Mouse (Mus musculus) left cerebral cortex, adult 8-10 months (tissue): ENCODE measurements around the gene Dao. TPM values are rescaled to one million over a fixed set of nuclear protein-coding genes. Genes with fewer than 3 reads are reported as not detected.

Experiments
- DNase-seq, 2 experiments: peaks; one replicate each; pipeline ENCODE4 v3.0.0; 2022; ENCODE audit warnings: low spot score in 2 of 2
- total RNA-seq, 4 experiments: library from RNA; stranded (reverse); gene quantifications; 2 replicates each; pipeline ENCODE4 v1.2.4; 2022

Gene Dao
- total RNA-seq: under 1 TPM in 1 of 4 experiments, not detected in 3; 0.30 TPM

DNA sequence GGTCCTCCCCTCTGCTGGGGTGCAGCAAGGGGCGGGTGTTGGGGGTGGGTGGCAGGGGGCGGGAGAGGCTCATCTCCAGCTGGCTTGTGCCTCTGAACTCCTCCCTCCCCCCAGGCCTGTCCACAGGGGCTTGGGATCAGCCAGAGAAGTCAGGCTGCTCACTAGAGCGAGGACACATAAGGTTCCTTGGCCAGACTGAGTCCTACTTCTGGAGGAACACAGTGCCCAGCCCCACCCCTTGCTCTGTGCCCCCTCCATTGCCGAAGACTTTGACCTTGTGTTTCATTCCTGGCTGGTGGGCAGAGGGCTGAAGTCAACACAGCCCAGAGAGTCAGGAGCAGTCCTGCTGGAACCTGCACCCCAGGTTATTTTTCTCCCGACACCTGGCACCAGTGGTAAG, at the start of gene Dao:
TSS of gene Dao (plus strand) at position 162 of the 400 bp plus-strand sequence.
- no peak for DNase-seq

DNA sequence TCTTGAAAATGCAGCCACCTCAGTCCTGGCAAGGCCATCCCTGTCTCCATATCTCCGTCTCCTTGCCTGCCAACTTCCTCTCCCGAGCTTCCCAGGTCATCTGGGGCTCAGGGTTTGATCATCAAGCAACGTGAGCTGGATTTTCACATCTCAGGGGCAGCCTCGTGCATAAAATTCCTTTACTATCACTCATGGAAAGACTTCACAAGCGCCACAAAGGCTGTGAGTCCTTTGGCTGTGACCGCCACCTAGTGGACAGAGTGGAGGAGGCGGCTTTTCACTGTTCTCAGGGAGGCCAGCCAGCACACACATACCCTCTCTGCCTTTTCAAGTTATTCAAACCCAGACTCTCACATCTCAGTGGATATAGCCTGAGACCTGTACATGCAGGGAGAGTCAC, 49.1 kb upstream of the Dao start:
- DNase-seq: peak; percentile 48 to 72

DNA sequence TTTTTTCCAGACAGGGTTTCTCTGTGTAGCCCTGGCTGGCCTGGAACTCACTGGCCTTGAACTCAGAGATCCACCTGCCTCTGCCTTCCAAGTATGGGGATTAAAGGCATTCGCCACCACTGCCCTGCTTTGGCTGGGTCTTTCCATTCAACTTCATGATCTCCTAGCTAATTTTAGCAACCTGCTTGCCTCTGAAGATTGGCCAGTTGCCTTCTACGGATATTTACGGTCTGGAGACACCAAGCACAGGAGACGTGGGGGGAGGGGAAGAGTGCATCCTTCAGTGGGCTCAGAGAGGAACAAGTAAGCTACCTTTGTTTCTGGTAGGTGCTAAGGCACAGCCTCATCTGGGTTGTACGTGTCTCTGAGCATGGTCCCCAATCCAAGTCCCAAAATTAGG, 48.2 kb upstream of the Dao start:
- DNase-seq: no peak

DNA sequence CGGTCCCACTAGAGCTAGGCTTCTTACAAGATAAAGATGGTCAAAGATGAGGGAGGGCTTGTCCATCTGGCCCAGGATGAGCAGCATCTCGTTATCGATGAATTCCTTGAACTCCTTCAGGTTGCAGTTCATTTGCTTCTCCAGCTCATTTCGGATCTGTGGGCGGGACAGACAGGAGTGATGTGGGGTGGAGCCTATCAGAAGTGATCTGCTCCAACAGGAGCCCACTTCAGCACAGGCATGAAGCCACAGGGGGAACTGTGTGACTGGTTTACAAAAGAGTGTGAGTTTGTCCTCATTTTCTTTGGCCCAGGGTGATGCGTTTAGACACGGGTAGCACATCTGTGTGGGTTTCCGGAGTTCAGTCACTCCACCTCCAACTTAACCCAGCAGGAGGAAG, 47.8 kb upstream of the Dao start:
- DNase-seq: no peak

DNA sequence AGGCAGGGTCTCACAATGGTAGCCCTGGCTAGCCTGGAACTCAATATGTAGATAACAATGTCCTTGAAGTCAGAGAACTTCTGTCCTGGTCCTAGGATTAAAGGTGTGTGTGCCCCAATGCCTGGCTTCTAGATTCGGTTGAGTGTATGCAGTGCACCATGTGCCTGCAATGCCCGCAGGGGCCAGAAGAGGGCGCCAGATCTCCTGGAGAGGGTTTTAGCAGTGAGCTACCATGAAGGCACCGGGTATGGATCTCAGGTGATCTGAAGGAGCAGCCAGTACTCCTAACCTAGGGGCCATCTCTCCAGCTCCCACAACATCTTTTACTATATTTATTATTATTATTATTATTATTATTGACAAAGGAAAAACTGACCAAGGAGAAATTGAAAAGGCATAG, 47.0 kb upstream of the Dao start:
- peak in 1 of 2 experiments; percentile 75 for DNase-seq

DNA sequence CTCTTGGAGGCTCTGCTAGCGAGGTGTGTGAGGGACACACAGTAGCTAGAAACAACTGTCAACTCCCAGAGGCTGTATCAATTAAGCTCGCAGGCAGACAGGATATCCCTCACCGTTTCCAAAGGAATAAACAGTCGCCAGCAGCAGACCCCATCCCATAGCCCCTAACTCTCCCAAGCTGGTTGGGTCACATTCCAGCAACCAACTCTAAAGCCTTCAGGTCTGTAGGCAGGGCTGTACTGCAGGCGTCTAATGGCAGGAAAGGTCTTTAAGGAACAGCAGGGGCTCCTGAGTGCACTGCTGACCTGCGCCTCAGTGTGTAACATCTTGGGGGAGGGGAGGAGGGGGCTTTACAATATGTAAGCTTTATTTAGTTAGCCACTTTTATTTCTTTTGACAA, 44.5 kb upstream of the Dao start:
- DNase-seq: no peak

DNA sequence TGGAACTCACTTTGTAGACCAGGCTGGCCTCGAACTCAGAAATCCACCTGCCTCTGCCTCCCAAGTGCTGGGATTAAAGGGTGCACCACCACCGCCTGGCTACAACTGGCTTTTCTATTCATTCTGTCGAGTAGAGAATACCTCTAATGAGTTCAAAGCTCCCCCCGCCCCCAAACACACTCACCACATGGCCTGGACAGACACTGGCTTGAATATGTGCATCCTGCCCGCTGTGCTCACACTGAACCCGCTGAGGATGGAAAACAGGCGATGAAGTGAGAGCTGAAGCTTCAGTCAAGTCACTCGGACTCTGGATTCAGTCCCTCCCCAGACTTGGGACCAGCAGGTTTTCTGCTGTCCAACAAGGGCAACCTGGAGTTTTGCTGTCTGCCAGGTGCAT, 43.1 kb upstream of the Dao start:
- no peak for DNase-seq

DNA sequence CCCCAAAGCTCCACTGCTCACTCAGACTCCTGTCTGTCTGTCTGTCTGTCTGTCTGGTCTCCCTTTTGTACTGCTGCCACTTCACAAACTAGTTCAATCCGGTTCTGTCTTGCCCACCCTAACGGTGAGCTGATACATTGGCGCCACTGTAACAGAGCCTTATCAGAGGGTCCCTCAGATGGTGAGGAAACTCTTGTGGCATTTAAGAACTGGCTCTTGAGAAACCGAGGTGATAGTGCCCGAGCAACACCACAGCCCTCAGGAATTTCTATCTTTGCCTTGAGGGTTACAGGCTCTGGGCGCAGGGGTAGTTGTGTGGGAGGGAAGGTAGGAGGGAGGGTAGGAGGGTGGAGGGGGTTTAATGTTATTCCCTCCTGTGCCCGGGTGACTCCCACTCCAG, 41.7 kb upstream of the Dao start:
- no peak for DNase-seq

DNA sequence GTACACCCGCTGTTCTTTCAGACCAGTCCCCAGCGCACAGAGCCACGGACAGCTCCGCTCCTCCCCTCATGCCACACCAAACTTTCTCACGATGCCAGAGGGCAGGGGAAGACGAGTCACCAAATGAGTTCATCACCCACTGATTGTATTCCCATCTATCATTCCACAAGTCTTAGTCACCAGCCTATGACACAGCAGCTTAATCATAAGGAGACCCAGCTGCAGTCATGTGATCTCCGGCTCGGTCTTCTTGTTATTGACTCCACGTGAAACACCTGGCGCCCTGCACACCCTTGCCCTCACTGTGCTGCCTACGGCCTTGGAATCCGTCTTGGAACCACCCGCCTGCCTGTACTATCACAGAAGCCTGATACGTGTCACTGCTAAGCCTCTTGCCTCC, 38.5 kb upstream of the Dao start:
- DNase-seq: no peak

DNA sequence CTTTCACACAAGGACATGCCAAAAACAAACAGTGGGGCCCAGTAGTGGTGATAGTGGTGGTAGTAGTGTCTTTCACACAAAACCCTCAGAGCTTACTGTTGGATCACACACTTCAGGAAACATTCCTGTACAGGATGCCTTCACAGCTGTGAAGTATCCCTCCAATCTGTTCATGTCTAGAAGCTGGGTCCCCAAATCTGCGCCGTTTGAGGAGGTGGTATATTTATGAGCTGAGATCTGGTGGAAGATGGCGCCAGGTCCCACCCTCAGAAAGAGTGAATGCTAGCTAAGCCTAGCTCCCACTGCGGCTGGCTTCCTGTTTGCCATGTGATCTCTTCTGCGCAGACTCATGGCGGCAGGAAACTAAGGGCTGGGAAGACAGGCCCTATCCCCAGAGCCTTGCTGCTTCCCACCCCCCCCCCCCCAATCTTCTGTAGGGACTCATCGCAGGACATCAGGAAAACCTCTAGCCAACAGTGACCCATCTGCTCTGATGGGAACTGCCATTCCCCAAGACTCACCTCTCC, 37.8 kb upstream of the Dao start:
- DNase-seq: no peak

DNA sequence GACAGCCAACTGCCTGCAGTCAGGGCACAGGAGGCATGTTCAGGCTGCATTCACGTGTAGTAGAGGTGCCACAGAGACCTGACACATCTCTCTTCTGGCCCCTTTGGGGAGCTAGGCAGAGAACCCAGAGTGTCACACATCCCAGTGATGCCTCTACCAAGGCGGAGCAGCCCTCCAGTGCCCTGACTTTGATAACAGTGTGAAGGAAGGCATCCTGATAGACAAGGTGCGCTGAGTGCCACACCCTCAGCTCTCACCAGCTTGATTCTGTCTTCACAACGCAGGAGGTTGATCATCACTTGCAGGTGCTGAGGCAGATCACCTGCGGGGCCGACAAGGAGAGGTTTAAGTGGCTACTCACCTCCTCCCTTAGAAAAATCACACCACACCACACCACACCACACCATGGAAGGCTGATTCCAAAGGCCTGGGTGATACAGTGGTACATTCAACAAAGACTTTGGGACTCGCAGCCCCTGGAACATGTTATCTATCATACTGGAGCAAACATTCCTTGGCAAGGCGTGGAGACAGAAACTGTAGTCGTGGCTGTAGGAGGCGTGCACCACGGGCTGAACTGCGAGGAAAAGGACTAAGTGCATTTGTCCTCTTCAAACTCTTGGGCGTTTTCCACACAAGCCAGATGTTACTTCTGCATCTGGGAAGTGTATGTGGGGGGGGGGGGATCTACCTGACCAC, 36.9 kb upstream of the Dao start:
- no peak for DNase-seq

DNA sequence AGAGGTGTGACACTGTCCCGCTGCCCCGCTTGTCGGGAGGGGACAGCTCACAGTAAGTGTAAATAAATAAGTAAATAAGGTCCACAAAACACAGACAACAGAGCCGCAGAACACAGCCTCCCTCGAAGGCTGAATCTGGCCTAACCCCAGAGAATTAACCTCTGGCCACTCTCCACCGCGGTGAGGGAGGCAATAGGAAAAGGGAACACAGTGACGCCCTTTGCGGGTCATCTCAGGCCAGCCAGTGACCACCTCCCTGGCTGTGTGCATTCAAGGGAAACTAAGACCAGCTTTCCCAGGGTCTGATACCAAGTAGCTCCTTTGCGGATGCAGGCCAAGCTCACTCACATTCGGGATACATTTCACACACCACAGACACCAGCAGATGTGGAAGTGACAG, 35.1 kb upstream of the Dao start:
- no peak for DNase-seq

DNA sequence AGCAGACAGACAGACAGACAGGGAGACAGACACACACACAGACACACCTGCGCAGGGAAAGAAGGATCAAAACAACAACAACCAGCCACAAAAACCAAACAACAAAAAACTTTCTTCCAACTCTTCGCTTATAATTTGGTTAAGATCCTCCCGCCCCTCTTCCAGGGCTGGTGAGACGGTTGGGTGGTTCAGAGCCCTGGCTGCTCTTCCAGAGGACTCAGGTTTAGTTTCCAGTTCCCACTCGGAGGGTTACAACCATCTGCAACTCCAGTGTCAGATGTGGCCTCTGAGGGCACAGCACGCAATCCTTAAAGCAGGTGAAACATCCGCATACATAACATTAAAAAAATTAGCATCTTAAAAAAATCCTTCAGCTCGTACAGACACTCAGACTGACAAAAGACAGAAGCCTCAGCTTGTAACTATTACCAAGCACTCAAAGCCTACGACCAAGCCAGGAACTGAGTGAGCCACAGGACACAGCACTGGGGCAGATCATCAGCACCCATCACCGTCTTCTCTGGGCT, 32.0 kb upstream of the Dao start:
- no peak for DNase-seq

DNA sequence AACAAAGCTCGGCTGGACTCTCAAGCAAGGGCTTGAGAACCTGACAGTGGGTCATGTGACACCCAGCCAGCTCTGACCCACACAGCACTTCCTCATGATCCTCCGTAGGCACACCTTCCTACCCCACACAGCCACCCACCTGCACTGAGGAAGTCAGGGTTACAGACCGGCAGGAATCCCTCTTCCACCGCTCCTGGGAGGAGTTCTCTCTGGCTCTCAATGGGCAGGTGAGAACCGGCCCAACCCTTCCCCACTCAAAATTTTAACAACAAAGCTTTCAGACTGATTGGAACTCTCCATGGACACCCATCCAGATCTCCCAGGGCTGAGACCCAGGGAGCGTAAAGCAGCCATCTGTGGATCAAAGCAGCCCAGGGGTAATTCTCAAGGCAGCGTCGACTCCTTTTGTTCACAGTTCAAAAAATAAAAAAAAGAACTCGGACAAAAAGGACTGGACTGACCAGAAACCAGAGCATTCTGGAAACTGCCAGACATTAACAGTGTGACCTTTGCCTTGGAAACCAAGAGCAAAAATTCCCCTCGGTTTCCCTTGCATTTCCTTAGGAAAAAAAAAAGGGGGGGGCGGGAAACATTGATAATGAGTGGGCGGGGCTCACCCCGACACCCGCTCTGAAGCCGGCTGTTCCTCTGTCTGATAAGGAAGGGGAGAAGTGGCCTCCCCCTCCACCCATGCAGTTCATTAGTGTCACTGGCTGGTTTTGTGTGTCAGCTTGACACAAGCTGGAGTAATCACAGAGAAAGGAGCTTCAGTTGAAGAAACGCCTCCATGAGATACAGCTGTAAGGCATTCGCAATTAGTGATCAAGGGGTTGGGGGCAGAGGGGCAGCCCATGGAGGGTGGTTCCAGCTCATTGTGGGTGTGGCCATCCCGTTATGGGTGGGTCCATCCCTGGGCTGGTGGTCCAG, 30.7 kb upstream of the Dao start:
- no peak for DNase-seq

DNA sequence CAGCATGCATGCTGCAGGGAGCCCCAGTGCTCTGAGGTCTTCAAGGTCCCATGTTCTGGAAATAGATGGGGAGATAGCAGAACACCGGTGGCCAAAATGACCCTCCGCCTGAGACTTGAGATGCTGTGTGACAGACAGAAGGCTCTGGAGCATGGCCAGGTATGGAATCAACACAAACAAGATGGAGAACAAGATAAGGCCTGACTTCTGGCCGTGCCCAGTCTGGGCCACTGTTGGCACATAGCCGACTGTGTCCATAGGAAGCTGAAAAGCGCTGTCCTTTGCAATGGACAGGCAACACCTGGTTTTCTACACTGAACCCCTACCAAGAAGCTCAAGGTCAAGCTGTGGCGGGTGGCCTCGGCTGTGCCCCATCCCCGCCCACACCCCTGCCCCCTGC, 29.7 kb upstream of the Dao start:
- DNase-seq: no peak

DNA sequence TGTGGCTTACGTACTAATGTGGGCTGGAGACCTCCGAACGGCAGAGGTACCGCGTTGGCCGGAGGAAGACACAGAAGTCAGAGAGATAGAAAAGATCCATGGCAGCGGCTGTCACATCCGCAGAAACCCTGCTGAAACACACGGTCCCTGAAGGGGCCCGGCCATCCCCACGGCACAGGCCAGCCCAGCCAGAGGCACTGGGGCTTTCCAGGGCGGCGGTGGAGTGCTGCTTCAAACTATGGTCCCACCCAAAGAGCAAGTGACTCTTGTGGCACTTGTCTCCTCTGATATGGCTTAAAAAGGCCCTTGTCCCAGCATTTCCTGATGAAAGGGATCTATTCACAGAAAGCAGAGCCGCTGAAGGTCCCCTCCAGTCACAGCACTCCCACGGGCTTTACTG, 28.9 kb upstream of the Dao start:
- no peak for DNase-seq

DNA sequence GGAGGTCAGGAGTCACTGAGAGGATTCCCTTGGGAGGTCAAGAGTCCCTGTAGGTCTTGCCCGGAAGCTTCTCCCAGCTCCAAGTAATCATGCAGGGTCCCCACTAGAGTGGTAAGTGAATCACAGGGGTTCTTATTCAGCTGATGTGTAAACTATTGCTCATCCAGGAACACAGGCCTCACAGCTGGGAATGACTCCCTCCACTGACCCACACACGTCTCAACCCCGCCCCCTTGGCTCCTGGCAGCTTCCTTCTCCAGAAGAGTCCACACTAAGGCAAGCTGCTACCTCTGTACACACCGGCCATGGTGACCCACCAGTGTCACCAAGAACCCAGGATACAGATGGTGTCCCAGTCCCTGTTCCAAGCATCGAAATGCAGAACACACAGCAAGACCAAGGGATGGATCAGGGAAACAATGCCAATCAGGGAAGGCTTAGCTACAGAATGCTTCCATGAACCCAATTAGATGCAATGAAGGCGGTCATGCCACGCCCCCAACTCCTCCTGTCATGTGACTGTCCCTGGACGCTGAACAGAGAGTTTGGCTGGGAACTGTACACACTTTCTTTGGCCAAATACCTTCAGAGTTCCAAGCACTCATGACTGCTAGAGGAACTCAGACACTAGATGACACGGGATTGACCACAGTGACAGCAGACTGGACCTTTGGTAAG, 27.8 kb upstream of the Dao start:
- no peak for DNase-seq

DNA sequence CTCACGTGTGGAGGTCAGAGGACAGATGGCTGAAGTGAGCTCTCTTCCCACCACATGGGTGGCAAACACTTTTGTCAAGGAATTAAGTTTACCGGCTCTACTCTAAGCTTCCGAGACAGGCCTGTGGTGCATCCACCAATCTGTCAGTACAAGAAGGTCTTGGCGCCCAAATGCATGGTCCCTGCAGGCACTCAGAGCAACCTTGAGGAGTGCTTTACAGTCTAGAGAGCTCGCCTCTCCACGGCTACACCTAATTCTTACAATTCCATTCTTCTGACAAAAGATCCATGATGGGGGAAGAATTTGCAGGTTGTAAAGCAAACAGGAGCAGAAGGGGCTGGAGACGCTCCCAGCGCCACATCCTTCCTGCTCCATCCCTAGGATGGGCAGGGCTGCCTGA, 26.9 kb upstream of the Dao start:
- no peak for DNase-seq

DNA sequence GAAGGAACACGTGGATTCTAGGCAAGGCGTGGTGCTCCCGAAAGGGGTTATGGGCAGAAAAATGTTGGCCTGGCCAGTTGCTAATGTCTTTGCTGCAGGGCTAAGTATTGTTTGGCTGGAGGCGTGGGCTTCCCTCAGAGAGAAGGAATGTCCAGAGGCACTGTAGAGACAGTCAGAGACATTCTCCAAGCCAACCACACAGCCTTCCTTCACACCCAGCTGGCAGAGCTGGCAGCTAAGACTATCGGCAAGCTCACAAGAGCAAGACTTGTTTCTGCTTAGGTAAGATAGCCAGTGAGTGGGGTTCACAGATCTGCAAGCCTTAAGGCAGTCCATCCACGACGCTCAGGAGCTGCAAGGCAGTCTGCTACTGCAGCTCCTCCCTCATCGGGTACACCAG, 26.2 kb upstream of the Dao start:
- no peak for DNase-seq

DNA sequence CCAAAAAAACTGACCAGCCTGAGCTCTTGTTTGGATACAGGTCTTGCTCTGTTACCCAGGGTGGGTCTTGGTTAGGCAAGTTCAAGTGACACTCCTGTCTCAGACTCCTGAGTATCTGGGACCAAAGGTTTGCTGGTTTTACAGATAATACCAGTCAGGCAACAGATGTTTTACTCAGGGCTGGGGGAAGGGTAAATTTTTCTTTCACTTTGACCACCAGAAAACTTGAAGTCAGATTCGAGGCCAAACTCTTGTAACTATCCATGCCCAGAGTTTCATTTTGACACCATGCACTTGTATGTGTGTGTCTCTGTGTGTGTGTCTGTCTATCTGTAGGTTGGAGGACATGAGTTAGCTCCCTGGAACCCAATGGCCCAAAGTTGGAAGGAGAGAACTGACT, 23.0 kb upstream of the Dao start:
- DNase-seq: no peak

DNA sequence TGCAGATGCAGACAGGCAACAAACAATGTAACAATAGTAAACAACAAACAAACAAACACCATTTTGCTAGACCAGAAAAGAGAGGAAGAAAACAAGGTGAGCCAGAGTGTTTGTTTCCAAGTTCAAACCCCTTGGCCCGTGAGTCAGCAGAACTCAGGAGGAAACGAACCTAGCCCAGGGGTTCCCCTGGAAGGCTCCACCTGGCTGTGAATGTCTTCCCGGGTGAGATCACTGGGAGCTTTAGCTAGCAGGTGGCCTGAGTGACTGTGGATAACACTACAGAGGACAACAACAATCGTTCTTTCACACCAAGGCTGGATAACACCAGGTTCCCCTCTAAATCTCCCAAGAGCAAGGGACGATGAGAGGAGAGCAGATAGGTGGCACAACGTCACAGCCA, 22.3 kb upstream of the Dao start:
- DNase-seq: no peak

DNA sequence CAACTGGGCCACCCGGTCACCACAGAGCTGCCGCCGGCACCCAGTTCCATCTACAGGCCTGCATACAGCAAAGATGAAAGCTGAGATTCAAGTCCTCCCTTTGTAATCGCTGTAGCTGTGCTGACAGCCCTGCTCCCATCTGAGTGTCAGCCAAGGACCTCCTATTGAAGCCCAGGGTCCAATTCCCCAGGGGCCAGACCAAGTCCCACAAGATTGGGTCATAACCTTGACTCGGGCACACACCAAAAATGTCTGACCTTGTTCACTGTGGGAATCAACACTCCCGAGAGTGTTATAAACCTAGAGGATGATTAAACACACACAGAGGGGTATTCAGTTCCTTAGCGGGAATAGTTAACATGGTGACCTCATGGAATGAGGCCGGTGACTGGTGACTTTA, 21.7 kb upstream of the Dao start:
- DNase-seq: no peak
